In the genomic region with DNA sequence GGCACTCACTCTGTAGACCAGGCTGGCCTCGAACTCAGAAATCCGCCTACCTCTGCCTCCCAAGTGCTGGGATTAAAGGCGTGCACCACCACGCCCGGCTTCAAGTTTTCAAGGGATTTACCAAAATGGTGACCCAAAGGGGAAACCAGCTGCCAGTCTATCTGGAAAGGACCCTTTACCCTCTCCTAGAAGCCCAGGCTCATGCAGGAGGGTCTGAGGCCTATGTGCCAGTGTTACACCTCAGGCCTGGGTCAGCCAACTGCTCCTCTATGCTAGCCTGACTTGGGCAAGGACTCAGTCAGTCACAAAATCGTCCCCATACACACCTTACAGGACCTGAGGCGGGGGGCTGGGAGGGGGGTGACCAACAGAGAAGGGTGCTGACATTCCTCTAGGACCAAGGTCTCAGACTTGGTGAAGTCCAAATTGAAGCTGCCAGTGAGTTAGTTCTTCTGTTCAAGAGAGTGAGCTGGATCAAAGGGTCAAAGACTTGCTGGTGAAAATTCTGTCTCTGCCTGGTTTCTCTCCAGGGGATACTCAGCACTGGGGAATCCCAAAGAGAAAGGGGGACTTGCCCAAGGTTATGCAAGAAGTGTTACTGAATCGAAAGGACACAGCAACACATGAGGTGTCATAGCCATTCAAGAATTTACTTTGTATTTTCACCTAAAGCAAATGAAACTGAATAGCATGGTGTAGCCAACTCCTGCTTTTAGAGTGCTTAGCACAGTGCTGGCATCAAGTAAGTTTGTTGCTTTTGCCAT, we compare ENCODE assay signal across 8 mouse cellular contexts. TPM values are rescaled to one million over a fixed set of nuclear protein-coding genes. Genes with fewer than 3 reads are reported as not detected.
DNase-seq lines count a peak whose midpoint lies in the region; ATAC-seq and TF ChIP-seq lines count a peak whose summit lies in the region.

No protein-coding gene starts in this region.

- peaks cover 61% of the 10 kb centered on the region for H3K4me1 ChIP-seq in megakaryocyte, embryonic 14.5 days
- H3K4me1 ChIP-seq in embryonic facial prominence, embryonic 14.5 days (ENCODE audit: control insufficient read depth, insufficient read depth, low read length) = peaks cover 47% of the 10 kb centered on the region
- H3K4me1 ChIP-seq in intestine, postnatal 0 days (replicated peaks; ENCODE audit: control insufficient read depth, insufficient read depth, low read length) = peaks cover 13% of the 10 kb centered on the region
- peaks cover 57% of the 10 kb centered on the region for H3K4me1 ChIP-seq in neural tube, embryonic 15.5 days

- H3K27ac ChIP-seq in embryonic facial prominence, embryonic 14.5 days (replicated peaks; ENCODE audit: low read depth, low read length) = peak overlapping the region; percentile 86
- peak overlapping the region; percentile 31; the same call in 1 of the 2 replicates for H3K27ac ChIP-seq in intestine, postnatal 0 days (ENCODE audit: low read depth, low read length)
- H3K27ac ChIP-seq in neural tube, embryonic 15.5 days (replicated peaks) = peak overlapping the region; percentile 89

- H3K9me3 ChIP-seq in megakaryocyte, embryonic 14.5 days = peaks cover 4% of the 10 kb centered on the region; the same call in 1 of the 2 replicates
- H3K9me3 ChIP-seq in embryonic facial prominence, embryonic 14.5 days (ENCODE audit: control insufficient read depth, low read length) = no peaks in the 10 kb centered on the region
- no peaks in the 10 kb centered on the region for H3K9me3 ChIP-seq in intestine, postnatal 0 days (ENCODE audit: control insufficient read depth)
- H3K9me3 ChIP-seq in neural tube, embryonic 15.5 days (replicated peaks) = no peaks in the 10 kb centered on the region

- peaks cover 2% of the 10 kb centered on the region for H3K27me3 ChIP-seq in megakaryocyte, embryonic 14.5 days (replicated peaks)
- H3K27me3 ChIP-seq in embryonic facial prominence, embryonic 14.5 days (replicated peaks; ENCODE audit: control insufficient read depth, insufficient read depth, low read length) = no peaks in the 10 kb centered on the region
- no peaks in the 10 kb centered on the region for H3K27me3 ChIP-seq in intestine, postnatal 0 days (replicated peaks; ENCODE audit: control insufficient read depth, insufficient read depth, low read length)
- no peaks in the 10 kb centered on the region for H3K27me3 ChIP-seq in neural tube, embryonic 15.5 days (replicated peaks)

- H3K4me2 ChIP-seq in embryonic facial prominence, embryonic 14.5 days (ENCODE audit: low read depth, low read length) = peak overlapping the region; percentile 83
- H3K4me2 ChIP-seq in intestine, postnatal 0 days (replicated peaks; ENCODE audit: low read depth) = peak overlapping the region; percentile 94
- H3K4me2 ChIP-seq in neural tube, embryonic 15.5 days = peak overlapping the region; percentile 71

- no peak for ATAC-seq in megakaryocyte, adult 5-6 weeks (ENCODE audit: poor library complexity, severe bottlenecking)
- ATAC-seq in embryonic facial prominence, embryonic 14.5 days (ENCODE audit: low read depth) = no peak
- no peak for ATAC-seq in intestine, postnatal 0 days
- ATAC-seq in neural tube, embryonic 15.5 days (ENCODE audit: low FRiP score) = no peak

- H3K4me3 ChIP-seq in megakaryocyte, embryonic 14.5 days (replicated peaks) = peak overlapping the region; percentile 97
- H3K4me3 ChIP-seq in embryonic facial prominence, embryonic 14.5 days (ENCODE audit: low read depth, low read length) = peak overlapping the region; percentile 95
- H3K4me3 ChIP-seq in intestine, postnatal 0 days (ENCODE audit: low read depth, low read length) = peak overlapping the region; percentile 93
- H3K4me3 ChIP-seq in neural tube, embryonic 15.5 days (replicated peaks) = peak overlapping the region; percentile 70

- no peak for TF ChIP-seq CTCF in intestine, postnatal 0 days (IDR thresholded peaks at IDR 0.05; ENCODE audit: low read depth)

- peak overlapping the region; percentile 98 for H3K9ac ChIP-seq in embryonic facial prominence, embryonic 14.5 days (ENCODE audit: low read depth, low read length)
- H3K9ac ChIP-seq in intestine, postnatal 0 days (ENCODE audit: low read depth, low read length) = 0 out of 2 replicates have a peak overlapping the region, but pooled peaks have one; percentile 85
- peak overlapping the region; percentile 79 for H3K9ac ChIP-seq in neural tube, embryonic 15.5 days (replicated peaks)

- 83% methylated on average over 8 of the region's 8 CpGs for WGBS in embryonic facial prominence, embryonic 14.5 days
- WGBS in intestine, postnatal 0 days = 81% methylated on average over 8 of the region's 8 CpGs
- 88% methylated on average over 8 of the region's 8 CpGs for WGBS in neural tube, embryonic 15.5 days

- no peak for DNase-seq in embryonic facial prominence, embryonic 14.5 days (ENCODE audit: low spot score)
- DNase-seq in thymus, postnatal 0 days (ENCODE audit: low spot score) = no peak
- DNase-seq in layer of hippocampus, adult 11-12 months (ENCODE audit: low spot score) = no peak
- no peak for DNase-seq in thymus, postnatal 4 days

- H3K36me3 ChIP-seq in megakaryocyte, embryonic 14.5 days (replicated peaks; ENCODE audit: low read length) = peaks cover 34% of the 10 kb centered on the region
- H3K36me3 ChIP-seq in embryonic facial prominence, embryonic 14.5 days (ENCODE audit: control insufficient read depth, insufficient read depth, low read length) = no peaks in the 10 kb centered on the region
- no peaks in the 10 kb centered on the region for H3K36me3 ChIP-seq in intestine, postnatal 0 days (ENCODE audit: control insufficient read depth, insufficient read depth)
- no peaks in the 10 kb centered on the region for H3K36me3 ChIP-seq in neural tube, embryonic 15.5 days

RNA-seq across cellular contexts. Expression of gene Myl9, which starts 55.5 kb away (rescaled TPM):
- 143 and 182 TPM in 2 replicates for polyA plus RNA-seq in megakaryocyte, embryonic 14.5 days (2012; ENCODE audit: insufficient read depth, low replicate concordance)
- not detected in 2 replicates for total RNA-seq in megakaryocyte, adult 5-6 weeks (2015)
- total RNA-seq in megakaryocyte, adult 5-6 weeks (2017) = not detected in 2 replicates
- 285 and 310 TPM in 2 replicates for polyA plus RNA-seq in embryonic facial prominence, embryonic 14.5 days (2014; fragmentation: Nextera tagmentation; extraction: Ambion mirVana)
- 1,325 and 1,382 TPM in 2 replicates for polyA plus RNA-seq in intestine, postnatal 0 days (2015; fragmentation: Nextera tagmentation; extraction: Ambion mirVana)
- polyA plus RNA-seq in neural tube, embryonic 15.5 days (2015; fragmentation: Nextera tagmentation; extraction: Ambion mirVana) = 40.8 and 169 TPM in 2 replicates
- 20.6 and 27.1 TPM in 2 replicates for polyA plus RNA-seq in thymus, postnatal 0 days (2015; fragmentation: Nextera tagmentation; extraction: Ambion mirVana)

Comparison
In these comparisons a context has a peak if more than half of its experiments do, and no peak if none do; other contexts are left out.
1. H3K27ac ChIP-seq: peak in every context shown above with its lines; median percentile 89 in neural tube, embryonic 15.5 days; 86 in embryonic facial prominence, embryonic 14.5 days; 31 in intestine, postnatal 0 days.